Mouse (Mus musculus): Measurements from ENCODE around the gene Gm28051. TPM values are rescaled to one million over a fixed set of nuclear protein-coding genes. Genes with fewer than 3 reads are reported as not detected.

The Gm28051 gene
- total and polyA plus RNA-seq, 3 experiments, result not detected

DNA sequence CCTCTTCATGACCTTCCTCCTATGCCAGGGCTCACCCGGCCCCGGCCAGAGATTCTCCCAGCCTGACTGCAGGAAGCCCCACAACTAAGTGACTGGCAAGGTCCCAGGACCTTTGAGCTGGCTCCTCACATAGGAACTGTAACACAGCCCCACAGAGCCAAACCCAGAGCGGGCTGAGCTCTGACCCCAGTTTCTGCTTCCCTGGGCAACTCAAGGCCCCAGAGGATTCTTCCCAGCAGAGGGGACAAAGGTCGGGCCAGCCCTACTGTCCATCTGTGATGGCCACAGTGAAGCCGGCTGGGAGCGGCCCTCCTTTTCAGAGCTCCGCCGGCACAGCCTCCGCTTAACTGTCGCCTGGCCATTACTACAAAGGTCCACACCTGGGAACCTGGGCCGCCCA is 66.4 kb downstream of the Gm28051 start:
- Histone ChIP-seq H3K27ac (ENCODE audit: control insufficient read depth, low read depth, low read length) (no peak overlapping the region), H3K36me3 (ENCODE audit: control insufficient read depth in 1 of 2, insufficient read depth in 2 of 2, low read length in 2 of 2) (peaks cover 0 to 7% of the 10 kb centered on the region in 2 experiments; a peak in 2 of 4 replicates), H3K4me1 (ENCODE audit: control insufficient read depth in 1 of 2, insufficient read depth in 2 of 2, low read length in 2 of 2) (peaks cover 3 to 7% of the 10 kb centered on the region in 2 experiments), H3K27me3 (ENCODE audit: control insufficient read depth in 1 of 2, insufficient read depth in 2 of 2, low read length in 2 of 2) (no peaks in the 10 kb centered on the region), H3K9ac (ENCODE audit: control insufficient read depth, low read depth, low read length, poor library complexity, severe bottlenecking) (no peak overlapping the region), H3K79me2 (ENCODE audit: control insufficient read depth, insufficient read depth, low read length, poor library complexity) (peaks cover 1% of the 10 kb centered on the region; the same call in 1 of the 2 replicates), H3K4me3 (ENCODE audit: control insufficient read depth in 1 of 2, insufficient read depth in 1 of 2, low read depth in 2 of 2, low read length in 2 of 2) (no peak overlapping the region), H3K9me3 (replicated peaks; ENCODE audit: insufficient read depth, low read length) (no peaks in the 10 kb centered on the region)
- no peak for TF ChIP-seq MEF2A (IDR thresholded peaks at IDR 0.05; ENCODE audit: extremely low read depth, insufficient replicate concordance, low read depth, low read length, poor library complexity, severe bottlenecking)
- TF ChIP-seq ETS1 (IDR thresholded peaks at IDR 0.05; ENCODE audit: low read depth, low read length), result no peak
- TF ChIP-seq POLR2A (IDR thresholded peaks at IDR 0.05; ENCODE audit: control insufficient read depth in 1 of 2, insufficient read depth in 1 of 2, low read depth in 1 of 2, low read length in 2 of 2, poor library complexity in 1 of 2), result no peak
- DNase-seq (ENCODE audit: low read depth, low spot score), result no peak

DNA sequence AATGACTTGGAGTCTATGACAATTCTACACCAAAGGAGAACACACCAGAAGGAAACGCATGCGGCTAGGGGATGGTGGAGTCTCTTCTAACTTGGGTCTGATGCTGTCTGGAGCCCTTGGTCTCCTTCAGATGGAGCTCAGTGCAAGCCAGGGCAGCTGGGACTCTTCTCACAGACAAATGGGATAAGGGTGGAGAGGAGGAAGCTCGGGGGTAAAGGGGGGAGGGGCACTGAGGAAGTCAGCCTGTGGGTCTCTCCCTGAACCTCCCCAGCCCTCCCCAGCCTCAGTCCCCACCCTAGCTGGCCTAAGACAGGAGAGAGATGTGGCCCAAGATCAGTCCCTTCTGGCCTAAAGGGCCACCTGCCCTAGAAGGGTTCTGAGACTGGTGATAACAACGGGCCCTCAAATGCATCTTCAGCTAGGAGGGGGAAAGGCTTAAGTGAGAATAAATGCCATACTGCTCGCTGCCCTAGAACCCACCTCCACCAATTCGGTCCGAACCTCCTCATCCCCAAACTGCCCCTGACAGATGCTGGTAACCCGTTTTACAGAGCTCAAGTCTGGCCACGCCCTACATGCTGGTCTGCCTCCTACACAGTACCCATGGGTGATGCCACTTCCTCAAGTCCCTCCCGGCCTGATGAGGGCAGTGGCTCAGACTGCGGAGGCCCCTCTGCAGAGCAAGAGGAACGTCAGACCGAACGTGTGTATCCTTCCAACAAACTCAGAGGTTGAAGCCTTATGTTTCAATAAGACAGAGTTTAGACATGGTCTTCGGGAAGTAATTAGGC is 67.6 kb downstream of the Gm28051 start:
- H3K4me3 ChIP-seq (ENCODE audit: control insufficient read depth in 1 of 2, insufficient read depth in 1 of 2, low read depth in 2 of 2, low read length in 2 of 2), result no peak overlapping the region
- no peak overlapping the region for H3K27ac ChIP-seq (ENCODE audit: control insufficient read depth, low read depth, low read length)
- no peak overlapping the region for H3K9ac ChIP-seq (ENCODE audit: control insufficient read depth, low read depth, low read length, poor library complexity, severe bottlenecking)
- peak; percentile 41 for DNase-seq (ENCODE audit: low read depth, low spot score)
- H3K79me2 ChIP-seq (ENCODE audit: control insufficient read depth, insufficient read depth, low read length, poor library complexity), result peaks cover 1% of the 10 kb centered on the region; the same call in 1 of the 2 replicates
- TF ChIP-seq GATA1 (IDR thresholded peaks at IDR 0.05; ENCODE audit: low read depth, low read length) (no peak), ZMIZ1 (IDR thresholded peaks at IDR 0.05; ENCODE audit: low read depth, low read length) (no peak)
- peaks cover 0 to 7% of the 10 kb centered on the region in 2 experiments; a peak in 2 of 4 replicates for H3K36me3 ChIP-seq (ENCODE audit: control insufficient read depth in 1 of 2, insufficient read depth in 2 of 2, low read length in 2 of 2)
- no peaks in the 10 kb centered on the region for H3K27me3 ChIP-seq (ENCODE audit: control insufficient read depth in 1 of 2, insufficient read depth in 2 of 2, low read length in 2 of 2)
- peaks cover 3 to 7% of the 10 kb centered on the region in 2 experiments for H3K4me1 ChIP-seq (ENCODE audit: control insufficient read depth in 1 of 2, insufficient read depth in 2 of 2, low read length in 2 of 2)
- H3K9me3 ChIP-seq (replicated peaks; ENCODE audit: insufficient read depth, low read length), result no peaks in the 10 kb centered on the region

DNA sequence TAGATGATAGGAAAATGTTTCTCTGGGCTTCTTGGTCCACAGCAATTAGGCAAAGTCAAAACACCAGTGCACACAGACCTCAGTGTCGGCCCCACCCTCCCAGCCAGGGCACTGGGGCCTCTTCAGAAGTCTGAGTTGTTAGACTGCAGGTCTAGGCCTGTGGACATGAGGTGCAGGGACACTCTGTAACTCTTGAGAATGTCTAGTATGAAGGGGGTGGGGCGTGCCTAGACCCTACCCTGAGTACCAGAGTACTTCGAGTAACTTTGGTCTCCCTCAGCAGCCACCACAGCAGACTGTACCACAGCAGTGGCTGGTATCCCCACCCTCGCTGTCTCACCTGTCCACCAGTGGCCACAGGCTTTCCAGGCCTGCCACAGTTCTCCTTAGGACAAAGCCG is 71.2 kb downstream of the Gm28051 start:
- no peak overlapping the region for H3K9ac ChIP-seq (ENCODE audit: control insufficient read depth, low read depth, low read length, poor library complexity, severe bottlenecking)
- no peak overlapping the region for H3K4me3 ChIP-seq (ENCODE audit: control insufficient read depth in 1 of 2, insufficient read depth in 1 of 2, low read depth in 2 of 2, low read length in 2 of 2)
- no peak for DNase-seq (ENCODE audit: low read depth, low spot score)
- H3K9me3 ChIP-seq (replicated peaks; ENCODE audit: insufficient read depth, low read length), result no peaks in the 10 kb centered on the region
- no peak overlapping the region for H3K27ac ChIP-seq (ENCODE audit: control insufficient read depth, low read depth, low read length)
- H3K36me3 ChIP-seq (ENCODE audit: control insufficient read depth in 1 of 2, insufficient read depth in 2 of 2, low read length in 2 of 2), result peaks cover 0 to 7% of the 10 kb centered on the region in 2 experiments; a peak in 2 of 4 replicates
- H3K79me2 ChIP-seq (ENCODE audit: control insufficient read depth, insufficient read depth, low read length, poor library complexity), result peaks cover 1% of the 10 kb centered on the region; the same call in 1 of the 2 replicates
- peaks cover 3 to 7% of the 10 kb centered on the region in 2 experiments for H3K4me1 ChIP-seq (ENCODE audit: control insufficient read depth in 1 of 2, insufficient read depth in 2 of 2, low read length in 2 of 2)
- TF ChIP-seq MYB (IDR thresholded peaks at IDR 0.05; ENCODE audit: low read depth, low read length) (no peak), CHD1 (IDR thresholded peaks at IDR 0.05; ENCODE audit: low read depth, low read length) (no peak), MAZ (IDR thresholded peaks at IDR 0.05; ENCODE audit: low read depth, low read length) (no peak), GATA1 (IDR thresholded peaks at IDR 0.05; ENCODE audit: low read depth, low read length) (no peak), RAD21 (IDR thresholded peaks at IDR 0.05; ENCODE audit: low read depth, low read length) (no peak), ZMIZ1 (IDR thresholded peaks at IDR 0.05; ENCODE audit: low read depth, low read length) (no peak), HCFC1 (IDR thresholded peaks at IDR 0.05; ENCODE audit: low read depth, low read length) (no peak), POLR2AphosphoS2 (IDR thresholded peaks at IDR 0.05; ENCODE audit: low read length) (no peak), E2F4 (IDR thresholded peaks at IDR 0.05; ENCODE audit: borderline replicate concordance, low read depth, low read length) (no peak), POLR2AphosphoS5 (IDR thresholded peaks at IDR 0.05; ENCODE audit: borderline replicate concordance, low read depth, low read length) (no peak), RCOR1 (IDR thresholded peaks at IDR 0.05; ENCODE audit: low read depth, low read length) (no peak), POLR2A (IDR thresholded peaks at IDR 0.05; ENCODE audit: control insufficient read depth in 1 of 2, insufficient read depth in 1 of 2, low read depth in 1 of 2, low read length in 2 of 2, poor library complexity in 1 of 2) (no peak), JUND (IDR thresholded peaks at IDR 0.05; ENCODE audit: low read depth, low read length) (no peak), TBP (IDR thresholded peaks at IDR 0.05; ENCODE audit: low read depth, low read length) (no peak), TCF12 (IDR thresholded peaks at IDR 0.05; ENCODE audit: low read depth, low read length) (no peak), MAFK (IDR thresholded peaks at IDR 0.05; ENCODE audit: borderline replicate concordance, low read depth, low read length) (no peak), GABPA (IDR thresholded peaks at IDR 0.05; ENCODE audit: low read depth, low read length) (no peak)
- H3K27me3 ChIP-seq (ENCODE audit: control insufficient read depth in 1 of 2, insufficient read depth in 2 of 2, low read length in 2 of 2), result no peaks in the 10 kb centered on the region
